Mouse (Mus musculus) neural tube, embryonic 14.5 days (tissue): ENCODE measurements at regions not wholly inside any gene's neighbourhood (a gene's known extent, or its start where the extent isn't known, plus 50 kb on each side); places are given as distances from the start of the nearest gene placed in this dataset.

Experiments used
- ATAC-seq: fragments of 200-750 bp; cut with Nextera tagmentation; 2 replicates; pipeline ENCODE4 v1.8.0; 2017; ENCODE audit warnings: low read depth, mild to moderate bottlenecking, moderate TSS enrichment, moderate library complexity
- H3K27ac ChIP-seq: fragments of 300-500 bp; sonication (generic); 2 replicates; pipeline ENCODE4 v1.5.1; 2014; ENCODE audit warnings: low read depth, mild to moderate bottlenecking, control low read depth, low read length, moderate library complexity, mixed read lengths
- H3K27me3 ChIP-seq: fragments of 300-500 bp; sonication (generic); 2 replicates; pipeline ENCODE4 v1.6.1; 2014; ENCODE audit warnings: low read length; ENCODE audit not compliant: control insufficient read depth, insufficient read depth
- H3K36me3 ChIP-seq: fragments of 300-500 bp; sonication (generic); 2 replicates; pipeline ENCODE4 v1.6.1; 2014; ENCODE audit warnings: low read length, mixed read lengths; ENCODE audit not compliant: control insufficient read depth, insufficient read depth
- H3K4me1 ChIP-seq: fragments of 300-500 bp; sonication (generic); 2 replicates; pipeline ENCODE4 v1.6.1; 2014; ENCODE audit warnings: low read length; ENCODE audit not compliant: control insufficient read depth, insufficient read depth
- H3K4me2 ChIP-seq: fragments of 300-500 bp; sonication (generic); 2 replicates; pipeline ENCODE4 v1.6.1; 2014; ENCODE audit warnings: mild to moderate bottlenecking, low read depth, low read length, control low read depth
- H3K4me3 ChIP-seq: fragments of 300-500 bp; sonication (generic); 2 replicates; pipeline ENCODE4 v1.5.1; 2014; ENCODE audit warnings: low read depth, low read length, control low read depth, mixed read lengths
- H3K9ac ChIP-seq: fragments of 300-500 bp; sonication (generic); replicated peaks from 2 replicates; pipeline ENCODE4 v1.6.1; 2014; ENCODE audit warnings: low read depth, mild to moderate bottlenecking, control low read depth, low read length, mixed read lengths
- H3K9me3 ChIP-seq: fragments of 300-500 bp; sonication (generic); 2 replicates; pipeline ENCODE4 v1.6.1; 2016; ENCODE audit warnings: low read length; ENCODE audit not compliant: control insufficient read depth
- WGBS: fragments of 180-500 bp; shearing (Covaris S2); extraction: QIAGEN DNeasy Blood & Tissue Kit; methylation state at CpG from one replicate; pipeline ENCODE4 v1.1.7; 2014; 5-methylcytosine and 5-hydroxymethylcytosine counted together

DNA sequence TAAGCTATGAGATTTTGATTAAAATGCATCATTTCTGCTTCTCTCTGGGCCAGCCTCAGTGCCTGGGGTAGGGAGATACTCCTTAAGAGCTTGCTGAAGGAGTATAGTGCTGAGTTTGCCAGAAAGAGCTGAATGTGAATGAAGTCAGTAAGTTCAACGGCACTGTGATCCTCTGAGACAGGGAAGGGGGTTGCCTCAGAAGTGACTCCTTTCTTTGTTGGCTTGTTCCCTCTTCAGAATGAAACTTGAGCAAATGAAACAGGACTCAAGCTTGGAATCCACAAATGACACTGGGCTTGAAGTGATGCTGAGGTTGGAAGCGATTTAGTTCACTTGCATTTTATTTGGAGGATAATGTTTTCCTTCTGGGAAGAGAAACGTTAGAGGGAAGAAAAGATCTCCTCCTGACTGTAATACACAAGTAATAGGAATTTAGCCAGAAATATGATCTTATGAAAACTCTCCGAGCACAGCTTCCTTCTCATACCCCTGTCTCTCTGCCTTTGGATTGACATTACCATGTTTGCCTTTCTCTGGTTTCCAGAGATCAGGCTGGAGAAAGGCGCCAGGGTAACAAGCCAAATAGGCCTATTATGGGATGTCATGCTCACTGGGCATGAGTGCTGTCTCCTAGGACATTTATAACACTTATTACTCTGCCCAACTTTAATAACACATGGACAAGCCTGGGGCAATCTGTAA is 77.0 kb upstream of the Ubash3b start:
- Histone ChIP-seq H3K4me1 (no peaks in the 10 kb centered on the region), H3K9ac (no peak overlapping the region), H3K36me3 (no peaks in the 10 kb centered on the region), H3K9me3 (no peaks in the 10 kb centered on the region), H3K4me2 (no peak overlapping the region), H3K27ac (no peak overlapping the region), H3K27me3 (no peaks in the 10 kb centered on the region), H3K4me3 (no peak overlapping the region)
- 71% methylated on average over 5 of the region's 5 CpGs for WGBS
- ATAC-seq, result no peak

DNA sequence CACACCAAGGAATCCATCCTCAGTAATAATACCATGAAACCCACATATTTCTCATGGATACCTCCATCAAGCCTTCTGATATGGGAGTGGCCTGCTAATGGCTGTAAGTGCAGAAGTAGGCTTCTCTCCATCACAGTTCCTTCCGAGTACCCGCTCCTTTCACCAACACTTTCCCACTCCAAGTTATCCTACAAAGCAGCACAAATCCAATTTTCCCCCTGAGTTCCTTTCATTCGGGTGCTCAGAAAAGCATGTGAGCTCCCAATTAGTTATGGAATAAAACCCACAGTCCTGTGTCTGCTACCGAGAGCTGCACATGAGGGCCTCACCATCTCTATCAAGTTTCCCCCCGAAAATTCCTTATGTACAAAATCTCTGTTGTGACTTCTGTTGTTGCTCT is 75.8 kb upstream of the Ubash3b start:
- Histone ChIP-seq H3K9me3 (no peaks in the 10 kb centered on the region), H3K4me1 (no peaks in the 10 kb centered on the region), H3K9ac (no peak overlapping the region), H3K4me2 (no peak overlapping the region), H3K4me3 (no peak overlapping the region), H3K36me3 (no peaks in the 10 kb centered on the region), H3K27me3 (no peaks in the 10 kb centered on the region), H3K27ac (no peak overlapping the region)
- ATAC-seq, result no peak
- 73% methylated on average over 5 of the region's 5 CpGs for WGBS

DNA sequence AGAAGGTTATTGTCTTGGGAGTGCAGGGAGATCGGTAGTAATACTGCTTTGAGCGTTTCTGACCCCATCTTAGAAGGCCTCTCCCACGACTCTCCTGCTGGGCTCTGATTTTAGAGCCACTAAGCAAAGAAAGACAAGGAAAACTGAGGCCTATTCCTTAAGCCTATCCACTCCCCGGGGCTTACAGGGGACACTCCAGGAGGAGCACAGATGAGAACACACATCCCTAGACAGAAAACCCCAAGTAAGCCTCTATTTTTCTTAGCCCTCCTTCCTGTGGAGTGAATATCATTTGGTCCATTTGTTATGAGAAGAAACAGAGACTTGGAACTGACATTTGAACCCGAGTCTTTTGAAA is 67.7 kb upstream of the Ubash3b start:
- H3K36me3 ChIP-seq, result no peaks in the 10 kb centered on the region
- no peaks in the 10 kb centered on the region for H3K27me3 ChIP-seq
- ATAC-seq, result peak; percentile 68
- H3K9ac ChIP-seq, result peak overlapping the region; percentile 56
- H3K27ac ChIP-seq, result peak overlapping the region; percentile 88
- H3K9me3 ChIP-seq, result no peaks in the 10 kb centered on the region
- H3K4me2 ChIP-seq, result peak overlapping the region; percentile 60
- WGBS, result 10% methylated on average over 5 of the region's 5 CpGs
- peak overlapping the region; percentile 30 for H3K4me3 ChIP-seq
- peaks cover 8% of the 10 kb centered on the region; the same call in 1 of the 2 replicates for H3K4me1 ChIP-seq

- H3K4me1 ChIP-seq, result peaks cover 8% of the 10 kb centered on the region; the same call in 1 of the 2 replicates
- peak overlapping the region; percentile 30 for H3K4me3 ChIP-seq
- peak overlapping the region; percentile 88 for H3K27ac ChIP-seq
- H3K4me2 ChIP-seq, result peak overlapping the region; percentile 60
- peak overlapping the region; percentile 56 for H3K9ac ChIP-seq
- no peaks in the 10 kb centered on the region for H3K27me3 ChIP-seq
- no peaks in the 10 kb centered on the region for H3K36me3 ChIP-seq
- WGBS, result 5% methylated on average over 29 of the region's 29 CpGs
- H3K9me3 ChIP-seq, result no peaks in the 10 kb centered on the region
- peak; percentile 95 for ATAC-seq
Measured at GRCm38 (mm10) chr9:41228425-41229224, 67.1 kb upstream of the Ubash3b start.

- WGBS, result 58% methylated on average over 11 of the region's 11 CpGs
- Histone ChIP-seq H3K9ac (no peak overlapping the region), H3K9me3 (no peaks in the 10 kb centered on the region), H3K27me3 (no peaks in the 10 kb centered on the region), H3K4me2 (no peak overlapping the region), H3K36me3 (no peaks in the 10 kb centered on the region), H3K4me3 (no peak overlapping the region), H3K4me1 (no peaks in the 10 kb centered on the region), H3K27ac (no peak overlapping the region)
- no peak for ATAC-seq
Measured at GRCm38 (mm10) chr9:41223406-41223805, 61.9 kb upstream of the Ubash3b start.

DNA sequence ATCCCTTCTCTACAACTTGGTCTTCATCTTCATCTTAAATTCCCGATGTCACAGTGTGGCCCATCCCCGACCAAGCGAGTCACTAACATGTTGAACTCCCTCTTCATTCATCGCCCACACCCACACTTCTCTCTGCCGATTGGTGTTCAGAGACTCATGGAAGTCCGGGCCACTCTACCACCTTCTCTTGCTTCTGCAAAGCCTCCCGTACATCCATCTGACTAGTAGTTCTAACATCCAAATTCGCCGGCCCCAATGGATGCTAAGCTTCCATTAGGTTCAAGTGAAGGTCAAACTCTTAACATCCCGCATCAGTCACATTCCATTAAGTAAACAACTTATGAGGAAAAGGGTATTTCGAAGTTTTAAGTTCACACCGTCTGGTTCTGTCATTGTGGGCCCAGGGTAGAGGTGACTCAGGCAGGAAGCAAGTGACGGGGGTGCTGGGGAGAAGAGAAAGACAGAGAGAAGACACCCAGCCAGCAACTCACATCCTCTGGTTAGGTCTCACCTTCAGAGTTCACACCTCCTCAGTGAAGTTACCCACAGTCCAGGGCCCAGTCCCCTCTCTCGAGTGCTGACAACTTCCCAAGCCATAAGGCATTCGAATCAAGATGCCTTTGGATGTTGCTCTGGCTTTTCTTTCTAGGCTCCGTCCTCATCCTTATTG is 61.0 kb upstream of the Ubash3b start:
- no peak overlapping the region for H3K4me2 ChIP-seq
- ATAC-seq, result no peak
- H3K27me3 ChIP-seq, result no peaks in the 10 kb centered on the region
- H3K4me3 ChIP-seq, result no peak overlapping the region
- 95% methylated on average over 16 of the region's 16 CpGs for WGBS
- no peaks in the 10 kb centered on the region for H3K9me3 ChIP-seq
- H3K4me1 ChIP-seq, result no peaks in the 10 kb centered on the region
- H3K36me3 ChIP-seq, result no peaks in the 10 kb centered on the region
- no peak overlapping the region for H3K27ac ChIP-seq
- no peak overlapping the region for H3K9ac ChIP-seq

- no peak overlapping the region for H3K4me3 ChIP-seq
- no peaks in the 10 kb centered on the region for H3K9me3 ChIP-seq
- H3K27ac ChIP-seq, result no peak overlapping the region
- WGBS, result 79% methylated on average over 4 of the region's 4 CpGs
- H3K27me3 ChIP-seq, result no peaks in the 10 kb centered on the region
- H3K4me2 ChIP-seq, result no peak overlapping the region
- no peaks in the 10 kb centered on the region for H3K4me1 ChIP-seq
- no peak overlapping the region for H3K9ac ChIP-seq
- ATAC-seq, result no peak
- H3K36me3 ChIP-seq, result no peaks in the 10 kb centered on the region
Measured at GRCm38 (mm10) chr9:41221110-41221790, 59.8 kb upstream of the Ubash3b start.

GRCm38 (mm10) chr9:41220105-41220669 is 58.7 kb upstream of the Ubash3b start:
- no peak overlapping the region for H3K4me3 ChIP-seq
- H3K4me2 ChIP-seq, result no peak overlapping the region
- no peak overlapping the region for H3K9ac ChIP-seq
- H3K9me3 ChIP-seq, result no peaks in the 10 kb centered on the region
- H3K27ac ChIP-seq, result no peak overlapping the region
- H3K36me3 ChIP-seq, result no peaks in the 10 kb centered on the region
- no peaks in the 10 kb centered on the region for H3K4me1 ChIP-seq
- H3K27me3 ChIP-seq, result no peaks in the 10 kb centered on the region
- 91% methylated on average over 3 of the region's 3 CpGs for WGBS
- no peak for ATAC-seq
